Mouse (Mus musculus) brain, embryonic 14.5 days (tissue): Measurements from ENCODE around the gene Slc4a10. TPM values are rescaled to one million over a fixed set of nuclear protein-coding genes. Genes with fewer than 3 reads are reported as not detected.

Source experiments
- DNase-seq: peaks from one replicate; pipeline ENCODE4 v3.0.0-alpha.2; 2011; ENCODE audit warnings: low read depth
- CTCF ChIP-seq: fragments of 200-500 bp; IDR thresholded peaks from 2 replicates; pipeline ENCODE4 v1.5.1; 2012; ENCODE audit warnings: inconsistent platforms, mild to moderate bottlenecking, moderate library complexity, borderline replicate concordance; ENCODE audit not compliant: insufficient read depth, insufficient read length; ENCODE audit errors: extremely low read depth
- POLR2A ChIP-seq: fragments of 200-500 bp; IDR thresholded peaks from 2 replicates; pipeline ENCODE4 v1.6.1; 2012; ENCODE audit warnings: mild to moderate bottlenecking, inconsistent platforms, borderline replicate concordance; ENCODE audit not compliant: poor library complexity, insufficient read depth, insufficient read length, severe bottlenecking; ENCODE audit errors: extremely low read depth
- polyA plus RNA-seq: library from polyadenylated mRNA; depleted of rRNA; stranded (reverse); fragments of >200 nt; gene quantifications from 2 replicates; pipeline ENCODE4 v1.2.3, GENCODE M21; 2012

The Slc4a10 gene
- polyA plus RNA-seq, 1 experiment: 21.1 TPM

DNA sequence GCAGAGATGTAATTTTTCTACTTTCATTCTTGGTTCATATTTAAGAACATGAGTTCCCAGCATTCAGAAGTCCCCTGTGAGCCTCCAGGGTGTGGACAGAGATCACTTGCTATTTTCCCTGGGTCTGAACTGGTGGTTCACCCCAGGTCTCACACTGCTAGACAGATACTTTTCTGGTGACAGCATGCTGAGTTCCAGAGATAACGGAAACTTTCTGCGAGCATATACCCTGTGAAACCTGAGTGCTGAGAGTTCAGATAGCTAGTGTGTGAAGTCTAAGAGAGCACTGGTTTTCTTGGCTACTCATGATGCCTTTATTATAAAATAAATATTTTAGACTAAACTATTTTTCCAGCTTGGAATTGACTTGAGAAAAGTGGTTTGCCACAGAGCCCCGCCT is 232.5 kb downstream of the Slc4a10 start:
- no peak for DNase-seq
- TF ChIP-seq POLR2A (no peak), CTCF (no peak)

GRCm38 (mm10) chr2:62279777-62280176 is 233.5 kb downstream of the Slc4a10 start:
- no peak for DNase-seq
- TF ChIP-seq CTCF (no peak), POLR2A (no peak)

GRCm38 (mm10) chr2:62285026-62285425 is 238.8 kb downstream of the Slc4a10 start:
- no peak for DNase-seq
- no peak for TF ChIP-seq POLR2A
- no peak for TF ChIP-seq CTCF

DNA sequence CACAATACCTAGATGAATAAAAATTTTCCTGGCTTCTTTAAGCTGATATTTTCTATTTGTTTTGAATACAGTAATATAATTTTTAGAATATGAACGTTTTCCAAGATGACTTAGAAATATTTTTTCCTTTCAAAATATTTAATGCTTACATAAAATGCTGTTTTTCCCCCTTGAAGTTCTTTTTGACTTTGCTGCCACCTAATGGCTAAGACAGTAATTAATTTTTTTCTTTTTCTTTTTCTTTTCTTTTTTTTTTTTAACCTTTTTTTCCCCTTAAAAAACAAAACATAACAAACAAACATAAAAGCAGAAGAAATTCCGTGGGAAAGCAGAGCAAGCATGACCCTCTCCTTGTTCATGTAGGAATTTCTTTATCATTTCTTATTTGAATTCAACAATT is 239.6 kb downstream of the Slc4a10 start:
- TF ChIP-seq POLR2A (no peak), CTCF (no peak)
- DNase-seq: peak; percentile 44

DNA sequence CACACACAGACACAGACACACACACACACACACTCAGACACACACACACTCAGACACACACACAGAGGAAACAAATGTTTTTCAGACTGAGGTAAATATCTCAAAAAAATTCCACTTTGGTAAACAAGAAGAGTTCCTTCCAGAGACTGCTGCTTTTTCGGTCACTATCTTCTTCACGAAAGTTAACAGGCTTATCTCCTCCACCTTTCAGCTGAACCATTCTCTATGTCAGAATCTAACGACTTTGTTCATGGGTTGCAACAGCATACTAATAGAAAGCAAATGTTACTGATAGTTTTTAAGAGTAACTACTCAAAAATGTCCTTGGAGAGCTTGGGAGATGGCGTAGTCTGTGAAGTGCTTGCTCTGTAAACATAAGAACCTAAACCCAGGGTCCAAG is 241.3 kb downstream of the Slc4a10 start:
- DNase-seq: no peak
- TF ChIP-seq CTCF: no peak
- TF ChIP-seq POLR2A: no peak

DNA sequence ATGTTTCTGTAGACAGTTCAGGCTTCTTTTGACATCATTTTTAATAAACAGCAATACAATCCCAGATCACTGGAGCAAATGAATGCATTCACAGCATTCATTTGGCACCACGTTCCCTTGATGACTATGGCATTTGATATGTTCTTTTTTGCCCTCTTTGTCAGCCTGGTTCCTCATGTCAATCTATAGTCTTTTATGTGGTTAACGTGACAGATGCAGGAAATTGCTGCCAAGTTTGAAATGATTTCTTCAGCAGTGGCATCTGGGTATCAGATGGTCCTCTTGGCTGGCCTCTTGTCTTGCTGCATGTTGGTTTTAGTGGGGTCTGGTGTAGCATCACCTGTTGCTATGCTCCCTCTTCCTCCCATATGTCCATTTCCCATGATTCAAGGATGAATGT is 247.6 kb downstream of the Slc4a10 start:
- TF ChIP-seq POLR2A (no peak), CTCF (no peak)
- DNase-seq: peak; percentile 94

DNA sequence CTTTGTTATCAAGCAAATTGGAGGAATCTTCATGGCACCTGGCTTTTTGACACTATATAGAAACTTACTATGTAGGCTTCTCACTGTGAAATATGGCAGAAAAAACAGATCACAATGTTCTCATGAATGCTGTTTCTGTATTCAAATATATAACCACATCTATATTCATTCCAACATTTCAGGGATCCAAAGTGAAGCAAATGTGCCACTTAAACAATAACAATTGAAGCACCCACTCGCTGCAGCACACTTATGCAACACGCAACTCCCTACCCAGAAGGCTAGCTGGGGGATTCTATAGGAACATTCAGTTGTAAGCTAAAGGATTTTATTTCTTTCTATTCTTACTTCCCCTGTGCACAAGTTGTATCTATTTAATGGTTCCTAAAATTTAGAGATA is 255.5 kb downstream of the Slc4a10 start:
- TF ChIP-seq CTCF (no peak), POLR2A (no peak)
- no peak for DNase-seq

DNA sequence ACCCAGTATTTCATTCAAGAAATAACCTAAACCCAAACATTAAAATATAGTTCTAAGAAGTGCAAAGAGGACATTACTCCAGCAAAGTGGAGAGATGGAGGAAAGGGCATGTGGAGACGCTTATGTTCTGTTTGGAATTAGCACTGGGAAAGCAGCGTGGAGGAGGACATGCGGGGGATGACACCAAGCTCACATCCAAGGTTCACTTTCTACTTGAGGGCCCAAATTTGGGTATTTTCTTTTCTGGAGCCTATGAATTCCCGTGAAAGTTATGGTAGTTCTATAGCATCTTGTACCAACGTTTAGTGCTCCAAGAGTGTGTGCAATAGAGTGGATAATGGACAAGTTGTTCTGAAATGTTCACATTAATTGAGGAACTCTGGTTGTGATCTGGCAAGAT is 260.7 kb downstream of the Slc4a10 start:
- DNase-seq: no peak
- TF ChIP-seq CTCF: no peak
- TF ChIP-seq POLR2A: no peak

DNA sequence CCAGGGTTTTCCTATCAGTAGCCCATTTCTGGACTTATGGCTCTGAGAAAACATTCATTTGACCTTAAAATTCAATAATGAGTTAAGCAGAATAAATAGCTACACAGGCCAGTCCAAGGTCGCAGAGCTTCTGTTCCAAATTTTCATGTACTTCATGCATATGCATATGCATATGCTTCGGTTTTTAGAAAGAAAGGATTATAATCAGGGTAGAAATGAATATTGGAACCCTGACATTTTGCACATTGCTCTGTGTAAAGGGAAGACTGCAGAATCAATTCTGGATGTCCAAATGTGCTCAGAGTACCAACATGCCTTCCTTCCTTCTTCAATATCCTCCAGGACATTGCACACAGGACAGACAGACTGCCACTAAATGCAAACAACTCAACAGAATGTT is 261.2 kb downstream of the Slc4a10 start:
- TF ChIP-seq POLR2A (no peak), CTCF (no peak)
- DNase-seq: peak; percentile 43

DNA sequence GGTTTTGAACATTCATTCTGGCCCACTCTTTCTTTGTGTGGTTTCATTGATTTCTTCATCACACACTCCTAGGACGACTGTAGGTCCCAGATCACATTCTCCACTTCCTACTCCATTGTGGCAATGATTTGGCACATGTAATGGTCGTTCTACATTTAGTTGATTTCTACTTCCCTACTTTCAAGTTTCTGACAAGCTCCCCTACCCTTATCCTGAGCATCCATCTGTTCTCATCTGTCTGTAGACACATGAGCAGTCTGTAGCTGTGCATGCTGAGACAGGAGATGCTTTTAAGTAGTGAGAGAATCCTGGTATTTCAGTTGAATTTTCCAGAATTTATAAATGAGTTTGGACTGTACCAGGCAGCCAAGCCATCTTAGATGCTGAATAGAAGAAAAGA is 270.7 kb downstream of the Slc4a10 start:
- TF ChIP-seq POLR2A: no peak
- TF ChIP-seq CTCF: no peak
- no peak for DNase-seq

GRCm38 (mm10) chr2:62319489-62319888 is 273.2 kb downstream of the Slc4a10 start:
- TF ChIP-seq CTCF (no peak), POLR2A (no peak)
- DNase-seq: no peak

DNA sequence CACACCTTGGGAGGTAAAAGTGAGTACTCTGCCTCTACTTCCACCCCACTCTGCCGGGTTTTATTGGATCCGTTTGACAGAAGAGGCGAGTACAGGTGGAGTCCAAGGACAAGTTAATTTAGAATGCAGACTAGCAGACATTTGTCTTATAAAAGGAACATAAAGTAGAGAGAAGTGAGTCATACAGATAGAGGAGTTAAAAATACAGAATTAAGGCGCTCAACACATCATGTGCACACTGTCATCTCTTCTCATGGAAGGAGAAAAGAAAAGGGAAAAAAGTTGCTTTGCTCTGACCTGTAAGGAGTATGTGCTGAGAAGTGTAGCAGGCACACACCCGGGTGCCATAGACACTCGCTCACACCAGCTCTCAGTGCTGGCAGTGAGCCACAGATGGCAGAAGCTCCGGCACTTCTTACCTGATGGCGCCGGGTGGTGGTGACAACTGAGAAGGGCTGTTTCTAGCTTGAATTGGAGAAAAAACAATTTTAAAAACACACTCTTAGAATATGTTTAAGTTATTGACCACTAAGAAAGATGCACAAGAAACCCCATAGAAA is 276.9 kb downstream of the Slc4a10 start:
- TF ChIP-seq CTCF (no peak), POLR2A (no peak)
- DNase-seq: peak; percentile 66
